Mouse (Mus musculus) intestine, embryonic 14.5 days (tissue): ENCODE results near the gene Mcm7. TPM values are rescaled to one million over a fixed set of nuclear protein-coding genes. Genes with fewer than 3 reads are reported as not detected.

Source experiments
- ATAC-seq: fragments of 200-750 bp; cut with Nextera tagmentation; replicated peaks from 2 replicates; pipeline ENCODE4 v1.8.0; 2017; ENCODE audit warnings: low read depth, moderate number of reproducible peaks, moderate TSS enrichment, moderate library complexity; ENCODE audit not compliant: low FRiP score, low TSS enrichment
- DNase-seq: peaks from one replicate; pipeline ENCODE4 v3.0.0-alpha.2; 2018; ENCODE audit warnings: low spot score
- H3K27ac ChIP-seq: fragments of 300-500 bp; sonication (generic); 2 replicates; pipeline ENCODE4 v1.5.1; 2014; ENCODE audit warnings: low read depth, mild to moderate bottlenecking, control low read depth
- H3K27me3 ChIP-seq: fragments of 300-500 bp; sonication (generic); replicated peaks from 2 replicates; pipeline ENCODE4 v1.6.1; 2014; ENCODE audit warnings: low read length, control low read depth; ENCODE audit not compliant: control insufficient read depth, insufficient read depth
- H3K36me3 ChIP-seq: fragments of 300-500 bp; sonication (generic); 2 replicates; pipeline ENCODE4 v1.6.1; 2014; ENCODE audit warnings: low read length, control low read depth; ENCODE audit not compliant: control insufficient read depth, insufficient read depth
- H3K4me1 ChIP-seq: fragments of 300-500 bp; sonication (generic); replicated peaks from 2 replicates; pipeline ENCODE4 v1.6.1; 2014; ENCODE audit warnings: low read length, control low read depth, mixed read lengths; ENCODE audit not compliant: control insufficient read depth, insufficient read depth
- H3K4me2 ChIP-seq: fragments of 300-500 bp; sonication (generic); 2 replicates; pipeline ENCODE4 v1.6.1; 2014; ENCODE audit warnings: low read length
- H3K4me3 ChIP-seq: fragments of 300-500 bp; sonication (generic); 2 replicates; pipeline ENCODE4 v1.5.1; 2014; ENCODE audit warnings: low read depth, low read length, control low read depth, mixed read lengths
- H3K9ac ChIP-seq: fragments of 300-500 bp; sonication (generic); 2 replicates; pipeline ENCODE4 v1.6.1; 2014; ENCODE audit warnings: mild to moderate bottlenecking, low read length
- H3K9me3 ChIP-seq: fragments of 300-500 bp; sonication (generic); 2 replicates; pipeline ENCODE4 v1.6.1; 2016; ENCODE audit warnings: low read length, control low read depth; ENCODE audit not compliant: control insufficient read depth
- WGBS: fragments of 180-500 bp; shearing (Covaris S2); extraction: QIAGEN DNeasy Blood & Tissue Kit; methylation state at CpG from one replicate; pipeline ENCODE4 v1.1.7; 2014; 5-methylcytosine and 5-hydroxymethylcytosine counted together
- microRNA counts: library from miRNA; unstranded; fragments of <30 nt; microRNA quantifications from one replicate; lab custom pipeline; 2016
- microRNA-seq: library from miRNA; unstranded; fragments of <30 nt; microRNA quantifications from one replicate; pipeline ENCODE4, GENCODE M21; 2016
- polyA plus RNA-seq: library from polyadenylated mRNA; unstranded; fragments of >200 nt; fragmentation: Nextera tagmentation; extraction: Ambion mirVana; gene quantifications from 2 replicates; pipeline ENCODE4 v1.2.1, GENCODE M21; 2014

Mcm7 gene
- polyA plus RNA-seq, 1 experiment from 2014 or later = 182 TPM

- Histone ChIP-seq H3K27me3 (no peaks in the 10 kb centered on the region), H3K36me3 (peaks cover 33% of the 10 kb centered on the region), H3K4me2 (no peak overlapping the region), H3K4me1 (no peaks in the 10 kb centered on the region), H3K9ac (no peak overlapping the region), H3K27ac (no peak overlapping the region), H3K9me3 (no peaks in the 10 kb centered on the region), H3K4me3 (no peak overlapping the region)
- DNase-seq = no peak
- ATAC-seq = no peak
- 59% methylated on average over 4 of the region's 4 CpGs for WGBS
Measured at GRCm38 (mm10) chr5:138137257-138137656, 35.0 kb downstream of the Mcm7 start.

GRCm38 (mm10) chr5:138132425-138133064 lies 39.7 kb downstream of the Mcm7 start:
- whole genome bisulfite sequencing = 83% methylated on average over 5 of the region's 5 CpGs
- no peaks in the 10 kb centered on the region for H3K4me1 ChIP-seq
- H3K4me2 ChIP-seq = no peak overlapping the region
- no peak overlapping the region for H3K9ac ChIP-seq
- ATAC-seq (no peak), DNase-seq (no peak)
- H3K4me3 ChIP-seq = no peak overlapping the region
- no peaks in the 10 kb centered on the region for H3K9me3 ChIP-seq
- H3K27ac ChIP-seq = no peak overlapping the region
- peaks cover 67% of the 10 kb centered on the region for H3K36me3 ChIP-seq
- no peaks in the 10 kb centered on the region for H3K27me3 ChIP-seq

GRCm38 (mm10) chr5:138118041-138118440 lies 54.2 kb downstream of the Mcm7 start:
- Histone ChIP-seq H3K27ac (no peak overlapping the region), H3K9ac (peak overlapping the region; percentile 75)
- DNase-seq = no peak

GRCm38 (mm10) chr5:138117199-138118015 lies 54.8 kb downstream of the Mcm7 start:
- WGBS = 5% methylated on average over 16 of the region's 16 CpGs
- peak overlapping the region; percentile 75 for H3K9ac ChIP-seq
- DNase-seq (no peak), ATAC-seq (peak; percentile 30; the same call in 1 of the 2 replicates)
- peaks cover 7% of the 10 kb centered on the region for H3K36me3 ChIP-seq
- peak overlapping the region; percentile 56 for H3K4me2 ChIP-seq
- peaks cover 6% of the 10 kb centered on the region for H3K4me1 ChIP-seq
- H3K27ac ChIP-seq = peak overlapping the region; percentile 93
- no peaks in the 10 kb centered on the region for H3K27me3 ChIP-seq
- peak overlapping the region; percentile 72 for H3K4me3 ChIP-seq
- H3K9me3 ChIP-seq = no peaks in the 10 kb centered on the region

More at GRCm38 (mm10) chr5:138118041-138118440, 54.2 kb downstream of the Mcm7 start:
- WGBS = 79% methylated on average over 3 of the region's 3 CpGs
- H3K9me3 ChIP-seq = no peaks in the 10 kb centered on the region
- H3K4me2 ChIP-seq = peak overlapping the region; percentile 56
- peaks cover 6% of the 10 kb centered on the region for H3K4me1 ChIP-seq
- no peaks in the 10 kb centered on the region for H3K27me3 ChIP-seq
- ATAC-seq = no peak
- H3K4me3 ChIP-seq = peak overlapping the region; percentile 72
- peaks cover 10% of the 10 kb centered on the region for H3K36me3 ChIP-seq

- WGBS = 7% methylated on average over 38 of the region's 38 CpGs
- Histone ChIP-seq H3K27ac (peak within 1 kb of the TSS; percentile 93), H3K9me3 (no peaks in the 10 kb centered on the region), H3K4me1 (peaks cover 6% of the 10 kb centered on the region), H3K36me3 (peaks cover 7% of the 10 kb centered on the region), H3K27me3 (no peaks in the 10 kb centered on the region), H3K4me2 (peak within 1 kb of the TSS; percentile 56), H3K4me3 (peak within 1 kb of the TSS; percentile 72), H3K9ac (peak within 1 kb of the TSS; percentile 75)
- ATAC-seq (peak; percentile 95), DNase-seq (peak; percentile 96)
Measured at GRCm38 (mm10) chr5:138116255-138117198, 55.7 kb downstream of the Mcm7 start, which contains the start of gene Zscan21. Zscan21 (plus strand) TSS chr5:138116903.

MicroRNAs within 50 kb of the gene (microRNA counts, 519-probe panel; counts per million panel counts)
- microRNA mmu-miR-106b (lab: Ali Mortazavi, UCI) (4,918 counts per million, percentile 84 among the panel's probes with 10 or more counts), microRNA mmu-miR-25 (lab: Ali Mortazavi, UCI) (5,943 counts per million, percentile 95 among the panel's probes with 10 or more counts), microRNA mmu-miR-93 (lab: Ali Mortazavi, UCI) (4,720 counts per million, percentile 78 among the panel's probes with 10 or more counts)

Small RNA genes lying within 50 kb of the gene (microRNA-seq; reads per million reads assigned to microRNA genes)
- 9,587 reads per million, percentile 95 among the genes with 10 or more reads in this experiment for gene Mir106b
- 1,272 reads per million, percentile 80 among the genes with 10 or more reads in this experiment for gene Mir25
- 11,030 reads per million, percentile 95 among the genes with 10 or more reads in this experiment for gene Mir93

Other genes with a start within 250 kb of the Mcm7 start
- gene Gjc3, start 209.3 kb downstream of the Mcm7 start, polyA plus RNA-seq = 0.19 and 0.38 TPM in 2 replicates
- not detected in 2 replicates for gene Azgp1, start 190.9 kb downstream of the Mcm7 start, polyA plus RNA-seq
- gene Smok3a, start 151.2 kb downstream of the Mcm7 start, polyA plus RNA-seq = not detected in 2 replicates
- gene Smok3b, start 151.0 kb downstream of the Mcm7 start, polyA plus RNA-seq = not detected in 2 replicates
- gene Smok3c, start 119.2 kb downstream of the Mcm7 start, polyA plus RNA-seq = not detected in 2 replicates
- gene Zkscan1, start 87.3 kb downstream of the Mcm7 start, polyA plus RNA-seq = 24.5 and 26.3 TPM in 2 replicates
- gene Zscan21, start 55.5 kb downstream of the Mcm7 start, polyA plus RNA-seq = 53.6 and 66.2 TPM in 2 replicates
- gene Zfp113, start 16.7 kb downstream of the Mcm7 start, polyA plus RNA-seq = 14.5 and 15.1 TPM in 2 replicates
- 250 and 257 TPM in 2 replicates for gene Cops6, start 11.4 kb downstream of the Mcm7 start, polyA plus RNA-seq
- gene Ap4m1, start 420 bp downstream of the Mcm7 start, polyA plus RNA-seq = 19.1 and 21.7 TPM in 2 replicates
- 82.6 and 90.3 TPM in 2 replicates for gene Taf6, start 15.0 kb upstream of the Mcm7 start, polyA plus RNA-seq
- 44.4 and 49.0 TPM in 2 replicates for gene Cnpy4, start 15.1 kb upstream of the Mcm7 start, polyA plus RNA-seq
- gene Mblac1, start 21.9 kb upstream of the Mcm7 start, polyA plus RNA-seq = 8.4 and 9.7 TPM in 2 replicates
- 0.04 TPM in 1 of 2 replicates, not detected in the other for gene Nxpe5, start 53.5 kb upstream of the Mcm7 start, polyA plus RNA-seq
- 68.5 and 71.4 TPM in 2 replicates for gene Lamtor4, start 83.1 kb upstream of the Mcm7 start, polyA plus RNA-seq
- 4.4 and 7.5 TPM in 2 replicates for gene BC037034, start 91.6 kb upstream of the Mcm7 start, polyA plus RNA-seq
- 1.5 and 1.8 TPM in 2 replicates for gene Gal3st4, start 100.4 kb upstream of the Mcm7 start, polyA plus RNA-seq
- gene Gm43720, start 107.5 kb upstream of the Mcm7 start, polyA plus RNA-seq = 0.12 and 0.17 TPM in 2 replicates
- 3.4 and 4.9 TPM in 2 replicates for gene Gpc2, start 107.6 kb upstream of the Mcm7 start, polyA plus RNA-seq
- 3.0 and 4.6 TPM in 2 replicates for gene Stag3, start 107.8 kb upstream of the Mcm7 start, polyA plus RNA-seq
- 0.16 and 0.55 TPM in 2 replicates for gene Pvrig, start 169.5 kb upstream of the Mcm7 start, polyA plus RNA-seq